Mouse (Mus musculus) G1E-ER4 (cell line): ENCODE data around the gene Olfr954. TPM values are rescaled to one million over a fixed set of nuclear protein-coding genes. Genes with fewer than 3 reads are reported as not detected.

Experiments used
- GATA1 ChIP-seq: IDR thresholded peaks from one replicate; pipeline ENCODE4 v1.8.0; 2012; ENCODE audit warnings: low read length, inconsistent platforms
- polyA plus RNA-seq: library from polyadenylated mRNA; stranded (reverse); fragments of >175 nt; gene quantifications from 2 replicates; pipeline ENCODE4 v1.2.3, GENCODE M21; 2012

Gene Olfr954
- not detected in 2 replicates for polyA plus RNA-seq

DNA sequence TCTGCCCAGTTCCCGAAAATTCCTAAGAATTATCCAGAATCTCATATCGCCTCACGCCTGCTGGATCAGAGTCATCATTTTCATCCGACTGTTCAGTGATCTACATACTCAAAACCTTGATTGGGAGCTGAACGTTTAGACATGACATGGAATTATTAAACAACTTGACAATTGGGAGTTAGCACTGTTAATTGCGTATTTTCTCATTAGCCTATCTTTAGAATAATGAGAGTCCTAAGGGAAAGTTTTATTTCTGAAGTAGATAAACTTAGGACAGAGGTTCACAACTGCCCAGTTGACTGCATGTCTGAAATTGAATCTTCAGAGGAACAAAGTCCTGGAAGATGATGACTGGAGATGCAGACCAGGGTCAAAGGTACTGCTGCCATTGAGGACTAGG is at the start of gene Olfr954:
Gene Olfr954, plus strand, starts transcription at position 301 of the 400 bp plus-strand sequence.
- TF ChIP-seq GATA1, result no peak

DNA sequence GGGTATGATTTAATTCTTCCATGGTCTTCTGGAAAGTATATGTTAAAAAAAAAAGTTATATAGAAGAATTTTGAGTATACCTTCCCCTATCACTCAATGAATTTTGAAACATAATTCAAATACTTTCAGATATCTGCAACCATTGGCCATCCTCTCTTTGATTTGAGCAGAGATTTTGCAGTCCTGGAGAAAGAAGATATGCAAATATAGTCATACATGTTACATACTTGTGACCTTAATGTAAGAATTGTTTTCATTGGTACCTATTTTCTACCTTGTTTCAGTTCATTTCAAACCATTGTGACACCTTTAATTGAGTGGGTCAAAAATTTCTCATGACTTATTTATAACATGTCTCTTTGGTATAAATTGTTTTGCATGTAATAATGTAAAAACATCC is 29.5 kb upstream of the Olfr954 start, which contains the start of gene Olfr952:
Gene Olfr952, minus strand, starts transcription at position 101 of the 400 bp plus-strand sequence.
- no peak for TF ChIP-seq GATA1

DNA sequence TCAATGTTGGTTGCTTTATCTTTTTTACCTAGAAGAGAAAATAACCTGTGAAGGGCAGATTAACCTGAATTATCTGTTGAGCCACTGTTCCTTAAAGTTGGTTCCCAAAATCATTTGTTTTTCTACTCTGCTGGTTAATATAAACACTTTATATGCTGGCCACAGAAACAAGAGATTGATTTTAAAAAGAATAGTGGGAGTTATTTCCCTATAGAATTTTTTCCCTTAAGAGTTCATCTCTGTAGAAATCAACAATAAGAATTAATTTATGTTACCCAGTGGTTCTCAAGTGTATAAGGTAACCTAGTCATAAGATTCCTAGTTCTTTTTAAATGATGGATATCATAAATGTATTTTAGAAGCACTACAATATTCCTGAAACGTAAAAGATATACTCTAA is 15.3 kb downstream of the Olfr954 start, which contains the start of gene Olfr955:
Gene Olfr955, minus strand, starts transcription at position 101 of the 400 bp plus-strand sequence.
- TF ChIP-seq GATA1, result no peak

DNA sequence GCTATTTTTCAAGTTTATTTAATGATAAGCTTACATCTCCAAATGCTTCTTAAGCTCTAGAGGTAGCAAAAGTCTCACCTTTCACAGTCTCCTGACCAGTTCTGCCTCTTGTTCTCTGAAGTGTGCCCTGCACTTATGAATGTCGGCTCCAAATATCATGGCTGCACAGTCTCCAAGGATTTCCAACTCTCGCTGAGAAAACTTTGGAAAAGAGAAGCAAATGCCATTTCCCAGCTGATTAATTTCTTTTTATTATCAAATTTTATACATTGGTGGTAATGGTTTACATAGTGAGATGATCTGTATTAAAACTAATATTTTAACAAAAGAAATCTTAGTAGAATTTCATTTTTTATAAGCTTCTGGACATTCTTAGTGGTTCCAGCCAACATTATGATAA is 37.4 kb downstream of the Olfr954 start, which contains the start of gene Olfr44:
Gene Olfr44, minus strand, starts transcription at position 101 of the 400 bp plus-strand sequence.
- no peak for TF ChIP-seq GATA1

DNA sequence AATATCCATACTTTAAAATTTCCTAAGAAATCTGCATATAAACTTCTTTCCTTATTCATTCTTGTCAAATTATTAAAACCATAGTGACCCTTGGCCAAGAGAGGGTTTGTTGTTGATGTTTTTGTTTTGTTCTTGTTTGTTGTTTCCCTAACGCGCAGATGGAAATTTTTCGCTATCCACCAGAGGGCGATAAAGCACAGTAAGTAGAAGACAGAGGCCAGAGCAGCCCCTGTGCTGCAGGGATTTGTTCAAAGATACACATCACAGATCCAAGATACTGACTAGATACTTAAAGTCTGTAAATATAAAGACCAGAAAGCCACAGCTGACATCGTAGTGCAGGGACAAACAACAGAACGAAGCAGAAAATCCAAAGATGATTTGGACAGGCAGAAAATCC is 52.5 kb downstream of the Olfr954 start:
- no peak for TF ChIP-seq GATA1

DNA sequence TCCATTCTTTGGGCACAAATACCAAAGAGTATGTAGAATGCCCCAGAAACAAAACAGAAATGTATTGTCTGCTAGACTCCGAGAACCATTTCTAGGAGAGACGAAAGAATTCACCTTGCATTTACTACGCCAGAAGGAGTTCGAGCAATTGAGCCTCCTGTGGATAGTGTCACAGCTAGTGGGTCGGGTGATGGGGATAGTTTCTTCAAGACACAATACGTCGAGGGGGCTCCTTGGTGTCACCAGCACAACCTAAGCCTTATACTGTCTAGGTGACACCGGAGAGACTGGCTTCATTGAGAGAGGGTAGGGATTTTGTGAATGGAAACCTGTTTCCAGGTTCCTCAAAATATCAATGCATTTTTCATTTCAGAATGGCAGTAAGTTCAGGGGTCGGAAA is 52.9 kb downstream of the Olfr954 start:
- TF ChIP-seq GATA1, result no peak

Other genes with a start within 250 kb of the Olfr954 start
- not detected in 2 replicates for gene Olfr1537, start 206.7 kb upstream of the Olfr954 start, polyA plus RNA-seq
- gene Olfr945, start 179.9 kb upstream of the Olfr954 start, polyA plus RNA-seq, result not detected in 2 replicates
- not detected in 2 replicates for gene Olfr948, start 130.7 kb upstream of the Olfr954 start, polyA plus RNA-seq
- gene Olfr951, start 69.3 kb upstream of the Olfr954 start, polyA plus RNA-seq, result not detected in 2 replicates
- gene Olfr952, start 29.6 kb upstream of the Olfr954 start, polyA plus RNA-seq, result not detected in 2 replicates
- not detected in 2 replicates for gene Olfr955, start 15.2 kb downstream of the Olfr954 start, polyA plus RNA-seq
- not detected in 2 replicates for gene Olfr44, start 37.3 kb downstream of the Olfr954 start, polyA plus RNA-seq
- gene Olfr957, start 59.1 kb downstream of the Olfr954 start, polyA plus RNA-seq, result not detected in 2 replicates
- not detected in 2 replicates for gene Olfr958, start 97.4 kb downstream of the Olfr954 start, polyA plus RNA-seq
- not detected in 2 replicates for gene Olfr959, start 118.9 kb downstream of the Olfr954 start, polyA plus RNA-seq
- not detected in 2 replicates for gene AW551984, start 147.7 kb downstream of the Olfr954 start, polyA plus RNA-seq
- not detected in 2 replicates for gene Olfr148, start 154.0 kb downstream of the Olfr954 start, polyA plus RNA-seq
- gene Olfr960, start 164.7 kb downstream of the Olfr954 start, polyA plus RNA-seq, result not detected in 2 replicates
- gene Olfr961, start 188.4 kb downstream of the Olfr954 start, polyA plus RNA-seq, result not detected in 2 replicates
- not detected in 2 replicates for gene Olfr963, start 210.5 kb downstream of the Olfr954 start, polyA plus RNA-seq